Mouse (Mus musculus): ENCODE measurements around the gene Mllt1. TPM values are rescaled to one million over a fixed set of nuclear protein-coding genes. Genes with fewer than 3 reads are reported as not detected.

The Mllt1 gene
- total RNA-seq, 2 experiments from 2014 or later, result 23.9 to 27.2 TPM

Other genes starting within 250 kb of the Mllt1 start
- 100 to 1,000 TPM; 358 to 365 TPM for gene Ndufa11, start 217.6 kb downstream of the Mllt1 start, total RNA-seq (2021)
- 1 to 10 TPM; 7.5 to 8.0 TPM for gene Vmac, start 217.4 kb downstream of the Mllt1 start, total RNA-seq (2021)
- 1 to 10 TPM; 1.0 to 1.9 TPM for gene Nrtn, start 177.9 kb downstream of the Mllt1 start, total RNA-seq (2021)
- 10 to 100 TPM; 21.6 to 21.7 TPM for gene Dus3l, start 170.7 kb downstream of the Mllt1 start, total RNA-seq (2021)
- under 1 TPM; 0.47 to 0.49 TPM for gene Prr22, start 165.2 kb downstream of the Mllt1 start, total RNA-seq (2021)
- gene Rfx2, start 104.4 kb downstream of the Mllt1 start, total RNA-seq (2021), result 10 to 100 TPM in 1 of 2 experiments, 1 to 10 TPM in 1; 8.2 to 10.6 TPM
- not detected for gene Acsbg2, start 61.0 kb downstream of the Mllt1 start, total RNA-seq (2021)
- gene 1700061G19Rik, start 59.9 kb downstream of the Mllt1 start, total RNA-seq (2021), result not detected
- gene Acer1, start 46.7 kb upstream of the Mllt1 start, total RNA-seq (2021), result not detected
- gene Clpp, start 54.9 kb upstream of the Mllt1 start, total RNA-seq (2021), result 10 to 100 TPM; 35.6 to 41.4 TPM
- gene Alkbh7, start 61.9 kb upstream of the Mllt1 start, total RNA-seq (2021), result 10 to 100 TPM; 36.6 to 37.0 TPM
- not detected for gene Pspn, start 64.6 kb upstream of the Mllt1 start, total RNA-seq (2021)
- 10 to 100 TPM; 31.9 to 34.9 TPM for gene Gtf2f1, start 75.9 kb upstream of the Mllt1 start, total RNA-seq (2021)
- not detected for gene Gm17949, start 76.1 kb upstream of the Mllt1 start, total RNA-seq (2021)
- gene Khsrp, start 96.1 kb upstream of the Mllt1 start, total RNA-seq (2021), result 10 to 100 TPM; 87.0 to 87.7 TPM
- not detected for gene Slc25a41, start 106.2 kb upstream of the Mllt1 start, total RNA-seq (2021)
- under 1 TPM; 0.49 to 0.67 TPM for gene Crb3, start 123.7 kb upstream of the Mllt1 start, total RNA-seq (2021)
- gene Slc25a23, start 124.4 kb upstream of the Mllt1 start, total RNA-seq (2021), result 10 to 100 TPM; 35.5 to 35.7 TPM
- 1 to 10 TPM; 2.1 TPM for gene Dennd1c, start 143.1 kb upstream of the Mllt1 start, total RNA-seq (2021)
- 1 to 10 TPM; 4.0 to 4.8 TPM for gene Tubb4a, start 152.4 kb upstream of the Mllt1 start, total RNA-seq (2021)
- gene Tnfsf9, start 169.9 kb upstream of the Mllt1 start, total RNA-seq (2021), result 1 to 10 TPM; 1.3 to 1.4 TPM
- not detected for gene Cd70, start 214.4 kb upstream of the Mllt1 start, total RNA-seq (2021)

Measured in gastrocnemius, postnatal 4 days (tissue).